Mouse (Mus musculus) liver, adult 2 months (tissue): ENCODE data around the gene Cdhr4.

ENCODE experiments used
- CTCF ChIP-seq: fragments of 200-500 bp; IDR thresholded peaks from 2 replicates; pipeline ENCODE4 v1.5.1; 2011; ENCODE audit warnings: low read depth, low read length, control low read depth
- POLR2A ChIP-seq: fragments of 200-500 bp; IDR thresholded peaks from 2 replicates; pipeline ENCODE4 v1.6.1; 2011; ENCODE audit warnings: low read length, control low read depth; ENCODE audit not compliant: insufficient read depth; ENCODE audit errors: extremely low read depth

GRCm38 (mm10) chr9:108017127-108017526 is 24.8 kb downstream of the Cdhr4 start:
- TF ChIP-seq POLR2A (no peak), CTCF (no peak)
